Mouse (Mus musculus): Measurements from ENCODE around the gene Slc2a9.

- no peak for TF ChIP-seq POLR2A (IDR thresholded peaks at IDR 0.05; ENCODE audit: low read depth, low read length)
- TF ChIP-seq CTCF (IDR thresholded peaks at IDR 0.05; ENCODE audit: borderline replicate concordance, insufficient read depth, low read length): no peak
These were observed 15.7 kb downstream of the Slc2a9 start for GRCm38 (mm10) chr5:38487247-38487646.
